Mouse (Mus musculus): ENCODE results near the gene Ranbp10.

Ranbp10 gene

DNA sequence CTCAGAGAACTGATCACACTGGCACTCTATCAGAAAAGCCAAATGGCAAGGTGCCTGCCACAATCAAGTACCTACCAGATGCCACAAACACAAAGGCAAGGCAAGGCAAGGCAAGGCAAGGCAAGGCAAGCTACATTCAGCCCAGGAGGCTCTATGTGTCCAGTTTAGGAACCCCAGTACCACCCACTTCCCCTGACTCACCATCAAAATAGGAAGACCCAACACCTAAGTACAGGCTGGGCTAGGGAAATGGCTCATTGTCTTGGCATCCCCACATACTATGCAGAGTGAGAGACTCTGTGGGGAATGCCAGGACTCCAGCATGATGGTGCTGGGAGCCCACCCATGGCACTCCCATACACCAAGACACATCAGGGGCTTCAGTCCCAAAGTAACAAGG is 37.5 kb downstream of the Ranbp10 start:
- in situ Hi-C loops (cut with MseI, MboI) = no loop called here

DNA sequence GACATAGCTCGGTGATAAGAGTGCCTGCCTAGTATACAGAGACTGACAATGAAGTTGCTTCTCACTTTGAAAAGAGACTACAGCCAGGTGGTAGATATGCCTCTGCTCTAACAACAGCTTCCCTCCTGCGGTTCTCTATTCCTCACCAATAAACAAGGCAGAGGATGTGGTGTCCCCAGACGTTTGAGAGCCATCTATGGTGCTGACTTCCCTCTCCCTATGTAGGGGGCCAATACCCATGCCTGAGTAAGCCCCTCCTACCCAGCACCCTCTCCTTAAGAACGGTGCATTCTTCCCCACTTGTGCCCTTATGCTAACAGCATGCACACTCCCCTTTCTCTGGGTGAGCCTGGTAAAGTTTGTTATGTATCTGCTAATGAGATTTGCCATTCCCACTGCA is 38.2 kb downstream of the Ranbp10 start:
- in situ Hi-C loops (cut with MseI, MboI) = no loop called here

DNA sequence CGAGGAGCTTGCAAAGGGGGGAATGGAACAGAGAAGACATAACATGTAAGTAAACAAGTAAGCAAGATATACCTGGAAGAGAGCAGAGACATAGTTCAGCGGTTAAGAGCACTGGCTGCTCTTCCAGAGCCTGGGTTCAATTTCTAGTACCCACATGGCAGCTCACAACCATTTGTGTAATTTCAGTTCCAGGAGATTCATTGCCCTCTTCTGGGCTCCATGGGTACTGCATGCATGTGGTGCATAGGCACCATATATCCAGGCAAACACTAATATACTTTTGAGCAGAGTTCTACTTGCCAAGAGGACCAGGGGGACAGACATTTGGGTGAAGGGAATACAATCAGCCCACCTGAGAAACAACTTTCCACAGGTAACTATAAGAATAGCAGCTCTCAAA is 38.9 kb downstream of the Ranbp10 start:
- in situ Hi-C loops (cut with MseI, MboI) = no loop called here

DNA sequence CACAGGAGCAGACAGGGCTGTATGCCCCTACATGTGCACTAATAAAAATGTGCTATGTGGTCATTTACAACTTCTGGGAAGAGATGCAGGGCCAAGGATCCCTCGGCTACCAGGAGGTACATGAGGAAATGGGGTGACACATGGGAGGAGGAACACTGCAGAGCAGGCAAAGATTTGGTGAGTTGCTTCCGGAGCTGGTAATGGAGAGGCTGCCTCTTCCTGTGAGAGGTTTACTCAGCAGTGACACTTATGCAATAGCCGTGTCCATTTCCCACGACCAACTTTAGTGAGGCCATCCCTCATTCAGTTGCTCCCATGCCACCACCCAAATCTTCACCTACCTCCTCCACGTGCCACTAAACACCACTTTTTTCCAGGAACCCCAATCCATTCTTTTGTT is 46.9 kb downstream of the Ranbp10 start:
- in situ Hi-C loops (cut with MseI, MboI) = no loop called here

DNA sequence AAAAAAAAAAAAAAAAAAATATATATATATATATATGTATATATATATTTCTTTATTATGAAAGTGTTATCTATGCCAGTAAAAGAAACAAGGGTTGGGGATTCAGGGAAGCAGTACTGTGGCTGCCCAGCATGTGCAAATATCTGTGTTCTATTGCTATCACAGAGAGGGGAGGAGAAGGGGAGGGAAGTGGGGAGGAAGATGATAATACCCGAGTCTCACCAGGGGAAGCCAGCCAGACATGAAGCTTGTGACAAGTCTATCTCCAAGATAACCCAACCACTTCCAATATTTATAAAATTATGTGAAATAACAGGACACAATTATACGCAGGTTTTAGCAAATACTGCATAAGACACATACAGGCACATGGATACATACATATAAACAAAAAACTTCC is 49.3 kb downstream of the Ranbp10 start:
- in situ Hi-C loops (cut with MseI, MboI) = no loop called here

DNA sequence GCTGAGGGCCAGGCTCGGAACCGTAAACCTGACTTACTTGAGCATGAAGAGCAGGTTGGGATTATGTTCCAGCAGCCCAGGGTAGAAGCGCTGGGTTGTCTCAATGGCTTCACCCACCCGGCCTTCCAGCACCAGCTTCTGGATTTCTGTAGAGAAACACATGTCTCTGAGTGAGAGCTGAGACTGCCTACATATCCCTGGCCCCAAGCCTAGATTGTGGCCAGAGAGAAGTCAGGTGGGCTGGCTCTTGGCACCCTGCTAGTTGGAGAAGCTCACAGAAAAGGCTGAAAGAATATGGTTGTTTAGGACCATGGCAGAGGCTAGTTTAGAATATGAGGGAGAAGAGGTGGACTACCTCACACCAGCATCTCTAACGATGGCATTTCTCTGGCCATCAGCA is 52.7 kb downstream of the Ranbp10 start:
- in situ Hi-C loops (cut with MseI, MboI) = no loop called here

DNA sequence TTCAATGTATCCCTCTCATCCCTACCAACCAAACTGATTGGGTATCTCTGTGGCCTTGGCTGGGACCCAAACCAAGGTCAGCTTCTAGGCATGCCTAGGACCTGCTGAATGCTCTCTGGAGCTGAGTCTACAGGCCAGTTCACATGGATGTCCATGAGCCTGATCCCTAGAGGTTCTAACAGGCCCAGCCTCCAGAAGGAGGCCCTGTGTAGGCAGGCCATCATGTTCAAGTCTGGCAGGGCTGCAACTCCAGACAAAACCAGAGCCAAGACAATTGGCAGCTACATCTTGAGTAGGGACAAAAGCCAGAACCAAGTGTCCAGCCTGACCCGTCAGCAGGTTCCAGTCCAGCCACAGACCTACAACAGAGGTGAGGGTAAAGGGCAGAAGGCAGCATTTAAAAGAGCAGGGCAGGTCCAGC is 53.7 kb downstream of the Ranbp10 start:
- in situ Hi-C loops (cut with MseI, MboI) = no loop called here

DNA sequence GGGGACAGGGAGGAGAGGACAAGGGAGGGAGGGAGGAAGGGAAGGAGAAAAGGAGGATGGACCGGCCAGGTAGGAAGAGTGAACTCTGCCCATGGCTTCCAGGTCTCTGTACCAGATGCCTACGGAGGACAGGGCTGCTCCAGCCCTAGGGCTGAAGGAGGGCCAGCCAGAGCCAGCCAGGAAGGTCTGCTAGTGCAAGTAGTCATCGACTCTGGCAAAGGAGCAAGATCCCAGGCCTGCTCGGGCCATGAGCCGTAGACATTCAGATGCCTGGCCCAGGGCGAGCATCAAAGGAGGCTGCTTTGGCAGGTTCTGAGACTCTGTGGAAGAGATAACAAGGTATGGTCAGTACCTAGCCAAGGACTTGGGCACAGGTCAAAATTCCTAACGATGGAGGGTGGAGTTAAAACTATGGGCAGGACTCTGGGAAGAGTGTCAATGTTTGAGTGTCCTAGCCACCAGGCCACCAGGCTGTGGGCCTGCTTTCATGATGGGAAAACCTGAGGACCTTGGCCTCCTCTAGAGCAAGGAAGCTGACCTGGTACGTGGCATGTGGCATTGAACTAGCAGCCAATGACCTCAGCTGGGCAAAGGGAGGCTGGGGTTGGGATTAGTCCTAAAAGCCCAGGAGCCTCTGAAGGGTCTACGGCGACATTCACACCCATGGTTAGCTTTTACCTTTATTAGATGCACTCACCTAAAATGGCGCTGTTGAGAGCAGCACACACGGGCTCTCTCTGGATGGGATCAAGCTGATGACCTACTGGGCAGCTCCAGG is 55.6 kb downstream of the Ranbp10 start:
- in situ Hi-C loops (cut with MseI, MboI) = no loop called here

DNA sequence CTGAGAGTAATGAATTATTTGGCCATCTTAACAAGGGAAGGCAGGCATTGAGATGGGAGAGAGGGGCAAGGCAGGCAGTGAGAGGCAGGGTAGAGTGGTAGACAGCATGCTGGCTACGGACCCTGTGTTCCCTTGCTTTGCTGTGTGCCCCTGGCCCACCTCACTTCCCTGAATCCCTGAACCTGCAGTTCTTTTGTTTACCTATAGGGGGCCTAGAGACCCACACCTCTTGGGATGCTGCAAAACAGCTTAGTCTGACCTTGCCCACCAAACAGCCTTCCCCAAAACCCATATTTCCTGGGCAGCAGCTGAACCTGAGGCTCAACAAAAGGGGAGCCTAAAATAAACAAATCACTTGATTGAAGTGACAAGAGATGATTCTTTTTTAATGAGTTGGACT is 56.5 kb downstream of the Ranbp10 start:
- in situ Hi-C loops (cut with MseI, MboI) = no loop called here

DNA sequence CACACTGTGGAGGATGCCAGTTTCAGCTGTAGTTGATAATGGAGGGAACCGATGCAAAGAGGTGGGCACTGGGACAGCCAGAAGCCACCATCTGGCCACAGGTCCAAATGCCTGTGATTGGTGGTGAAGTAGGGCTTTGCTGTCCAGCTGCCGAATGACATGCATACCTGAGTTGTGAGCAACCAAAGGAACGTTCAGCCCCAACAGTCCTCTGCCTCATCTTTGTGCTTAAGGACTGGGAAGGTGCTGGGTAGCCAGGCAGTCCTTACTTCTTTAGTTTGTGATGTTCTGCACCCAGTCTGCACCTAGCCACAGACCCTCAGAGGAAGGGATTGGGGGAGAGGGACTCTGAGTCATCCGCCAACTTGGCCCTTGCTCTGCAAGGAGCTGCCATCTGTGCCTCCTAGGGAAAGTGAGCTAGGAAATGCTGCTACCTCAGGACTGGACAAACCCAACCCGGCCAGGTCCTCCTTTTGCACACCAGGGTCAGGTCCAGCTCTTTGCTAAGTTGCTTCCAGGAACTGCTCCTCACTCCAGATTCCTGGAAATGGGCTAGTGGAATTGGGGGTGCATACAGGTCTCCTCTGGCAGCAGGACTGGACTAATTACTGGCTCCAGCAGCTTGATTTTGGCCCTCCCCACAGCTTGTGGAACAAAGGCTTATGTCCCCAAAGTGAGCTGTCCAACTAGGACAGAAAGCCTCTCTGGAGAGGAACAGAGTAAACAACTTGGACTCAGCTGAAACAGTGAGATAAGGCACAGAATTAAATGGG is 58.5 kb downstream of the Ranbp10 start:
- in situ Hi-C loops (cut with MseI, MboI) = no loop called here

DNA sequence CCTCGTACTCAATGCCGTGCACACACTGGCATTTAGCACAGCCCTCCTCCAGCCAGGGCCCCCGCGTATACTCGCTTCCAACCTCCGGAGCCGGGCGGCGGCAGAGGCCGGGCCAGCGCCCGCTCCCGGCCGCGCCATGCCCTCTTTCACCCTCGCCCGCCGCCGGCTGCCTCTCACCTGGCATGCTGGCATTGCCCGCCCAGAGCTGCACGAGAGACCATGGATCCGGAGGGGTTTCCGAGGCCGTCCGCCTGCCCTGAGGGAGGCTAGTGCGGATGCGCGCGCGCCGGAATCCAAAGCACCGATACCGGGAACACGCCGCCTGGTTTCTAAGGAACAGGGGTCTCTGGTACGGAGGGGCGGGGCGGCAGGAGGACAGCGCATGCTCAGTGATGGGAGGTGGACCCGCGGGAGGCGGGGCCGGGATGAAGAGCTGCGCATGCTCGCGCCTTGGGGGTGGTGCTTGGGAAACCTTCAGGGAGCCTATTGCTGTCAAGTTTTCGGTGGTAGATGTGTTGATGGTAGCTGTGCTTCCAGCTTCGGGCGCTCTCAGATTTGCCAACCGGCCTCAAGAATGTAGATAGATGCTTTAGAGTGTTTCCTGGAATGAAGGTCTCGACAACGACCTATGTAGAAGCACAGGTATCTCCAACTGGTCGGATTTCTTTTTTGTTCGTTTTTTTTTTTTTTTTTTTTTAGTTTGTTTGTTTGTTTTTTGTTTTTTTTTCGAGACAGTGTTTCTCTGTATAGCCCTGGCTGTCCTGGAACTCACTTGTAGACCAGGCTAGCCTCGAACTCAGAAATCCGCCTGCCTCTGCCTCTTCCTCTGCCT is 68.7 kb downstream of the Ranbp10 start, which contains the start of gene Gfod2:
Gfod2 (minus strand) TSS at position 388 of the 832 bp plus-strand sequence.
- in situ Hi-C loops (cut with MseI, MboI) = no loop called here

DNA sequence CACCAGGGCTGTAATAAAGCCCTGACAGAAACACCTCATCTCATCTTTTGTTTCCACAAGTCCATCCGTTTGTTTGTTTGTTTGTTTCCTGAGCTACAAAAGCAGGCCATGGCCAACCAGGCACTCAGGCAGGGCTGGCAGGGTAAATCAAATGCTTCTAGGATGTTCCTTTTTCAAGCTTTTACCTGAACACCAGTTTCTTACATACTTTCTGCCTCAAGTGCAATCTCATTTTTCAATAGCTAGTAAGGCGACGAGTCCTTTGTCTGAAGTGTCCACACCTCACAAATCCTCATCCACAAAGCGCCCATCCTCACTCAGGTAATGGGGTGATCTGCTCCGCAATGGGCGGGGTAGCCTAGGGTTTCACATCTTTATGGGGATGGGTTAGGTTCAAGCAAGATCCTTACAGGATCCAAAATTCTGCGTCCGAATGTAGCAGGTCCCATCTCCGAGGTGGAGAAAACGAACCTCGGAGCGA is 69.3 kb downstream of the Ranbp10 start:
- in situ Hi-C loops (cut with MseI, MboI) = no loop called here

DNA sequence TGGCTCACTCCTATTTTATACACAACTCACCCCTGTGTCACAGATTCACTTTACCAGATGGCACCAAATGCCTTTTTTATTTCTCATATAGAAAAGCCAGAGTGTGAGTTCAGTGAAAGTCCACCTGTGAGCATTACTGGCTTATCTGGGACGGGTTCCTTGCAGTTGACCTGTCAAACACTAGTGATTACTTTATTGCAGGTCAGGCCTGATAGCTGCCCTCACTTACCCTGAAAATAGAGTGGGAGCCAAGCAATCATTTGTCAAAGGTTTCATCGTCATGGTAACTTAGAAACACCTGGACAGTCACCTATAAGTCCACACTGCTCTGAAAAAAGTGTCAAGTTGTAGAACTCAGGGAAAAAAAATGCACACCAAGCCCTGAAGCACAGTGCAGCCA is 72.5 kb downstream of the Ranbp10 start:
- in situ Hi-C loops (cut with MseI, MboI) = loop anchor here in 1 of 2 experiments (5.0 kb wide), 1 partner anchor 37 kb away; no protein-coding TSS in a partner anchor

DNA sequence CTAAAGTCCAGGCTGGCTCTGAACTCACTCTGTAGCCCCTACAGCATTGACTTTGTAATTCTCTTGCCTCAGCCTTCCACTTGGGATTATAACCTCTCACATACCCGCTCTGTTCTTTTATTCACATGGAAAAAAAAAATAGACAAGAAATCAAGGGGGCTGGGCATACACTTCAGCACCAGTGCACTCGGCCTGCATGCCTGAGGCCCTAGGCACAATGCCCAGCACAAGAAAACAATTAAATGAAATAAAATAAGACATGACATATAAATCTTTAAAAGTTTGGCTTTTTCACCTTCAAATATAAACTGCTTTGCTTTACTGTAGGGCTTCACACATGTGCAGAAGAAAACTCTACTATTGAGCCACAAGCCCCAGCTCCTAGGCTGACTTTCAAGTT is 73.2 kb downstream of the Ranbp10 start:
- in situ Hi-C loops (cut with MseI, MboI) = loop anchor here in 1 of 2 experiments (5.0 kb wide), 1 partner anchor 37 kb away; no protein-coding TSS in a partner anchor

DNA sequence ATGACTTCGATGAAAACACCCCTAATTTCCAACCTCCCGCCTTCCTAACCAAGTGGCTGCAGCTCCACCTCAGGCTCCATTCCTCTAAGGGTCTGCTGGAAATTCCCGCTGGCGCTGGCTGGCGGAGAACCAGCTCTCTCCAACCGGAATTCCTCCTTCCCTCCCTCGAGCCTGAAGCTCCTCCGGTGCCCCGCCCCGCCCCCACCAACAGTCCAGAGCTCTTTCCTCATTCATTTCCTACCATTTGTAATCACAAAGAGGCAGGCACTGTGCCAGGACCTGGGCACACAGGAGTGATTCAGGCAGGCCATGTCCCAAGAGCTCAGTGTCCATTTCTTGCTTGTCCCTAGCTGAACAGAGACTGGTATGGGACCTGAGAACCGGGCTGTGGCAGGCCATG is 76.5 kb downstream of the Ranbp10 start:
- in situ Hi-C loops (cut with MseI, MboI) = loop anchor here in 1 of 2 experiments (5.0 kb wide), 1 partner anchor 33 kb away; no protein-coding TSS in a partner anchor

DNA sequence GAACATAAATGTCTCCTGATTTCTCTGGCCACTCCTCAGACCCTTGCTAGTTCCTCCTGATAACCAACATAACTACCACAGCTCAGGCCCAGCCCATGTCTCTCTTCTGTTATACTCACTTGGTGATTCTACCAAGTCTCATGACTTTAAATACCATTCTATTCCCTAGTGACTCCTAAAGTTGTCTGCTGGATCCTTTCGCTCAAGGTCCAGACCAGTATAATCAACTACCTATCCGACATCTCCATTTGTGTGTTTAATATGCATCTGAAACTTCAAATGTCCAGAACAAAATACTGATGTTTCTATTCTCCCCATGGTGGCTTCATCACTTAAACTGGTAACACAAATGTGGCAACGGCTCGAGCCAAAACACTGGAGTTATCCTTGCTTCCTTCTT is 83.8 kb downstream of the Ranbp10 start:
- in situ Hi-C loops (cut with MseI, MboI) = no loop called here

DNA sequence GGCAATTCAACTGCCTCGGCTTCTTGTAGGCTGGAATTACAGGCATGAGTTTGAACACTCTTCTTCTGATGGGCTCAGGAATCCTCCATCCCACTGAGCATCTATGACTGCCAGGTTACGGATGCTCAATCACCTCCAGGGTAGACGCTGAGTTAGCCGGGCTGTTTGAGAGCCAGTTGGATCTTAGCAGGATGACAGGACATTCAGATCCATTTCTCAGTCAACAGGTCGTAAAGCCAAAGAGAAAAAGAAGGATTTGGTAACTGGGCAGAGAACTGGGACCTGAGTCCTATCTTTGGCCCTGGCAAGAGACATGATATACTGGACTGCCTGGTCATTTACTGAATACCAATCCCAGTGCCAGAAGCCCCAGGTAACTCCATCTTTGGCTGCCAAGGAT is 87.9 kb downstream of the Ranbp10 start:
- in situ Hi-C loops (cut with MseI, MboI) = no loop called here

DNA sequence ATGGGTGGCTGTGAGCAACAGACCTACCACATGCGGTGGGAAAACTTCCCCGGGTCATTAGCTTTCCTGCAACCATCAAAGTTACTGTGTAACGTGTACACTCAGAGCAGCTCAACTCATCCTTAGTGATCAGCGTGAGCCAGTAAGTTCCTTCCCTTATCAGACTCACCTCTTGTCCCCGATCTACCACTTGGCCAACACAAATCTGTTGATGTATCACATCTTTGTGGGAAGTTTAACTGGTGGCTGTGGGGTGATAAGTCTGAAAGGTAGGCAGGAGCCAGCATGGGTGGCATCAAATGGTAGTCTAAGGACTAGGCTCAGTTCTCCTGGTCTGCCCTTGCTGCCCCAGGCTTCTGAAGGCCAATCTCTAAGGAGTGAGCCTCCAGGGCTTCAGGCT is 95.0 kb downstream of the Ranbp10 start:
- in situ Hi-C loops (cut with MseI, MboI) = no loop called here

DNA sequence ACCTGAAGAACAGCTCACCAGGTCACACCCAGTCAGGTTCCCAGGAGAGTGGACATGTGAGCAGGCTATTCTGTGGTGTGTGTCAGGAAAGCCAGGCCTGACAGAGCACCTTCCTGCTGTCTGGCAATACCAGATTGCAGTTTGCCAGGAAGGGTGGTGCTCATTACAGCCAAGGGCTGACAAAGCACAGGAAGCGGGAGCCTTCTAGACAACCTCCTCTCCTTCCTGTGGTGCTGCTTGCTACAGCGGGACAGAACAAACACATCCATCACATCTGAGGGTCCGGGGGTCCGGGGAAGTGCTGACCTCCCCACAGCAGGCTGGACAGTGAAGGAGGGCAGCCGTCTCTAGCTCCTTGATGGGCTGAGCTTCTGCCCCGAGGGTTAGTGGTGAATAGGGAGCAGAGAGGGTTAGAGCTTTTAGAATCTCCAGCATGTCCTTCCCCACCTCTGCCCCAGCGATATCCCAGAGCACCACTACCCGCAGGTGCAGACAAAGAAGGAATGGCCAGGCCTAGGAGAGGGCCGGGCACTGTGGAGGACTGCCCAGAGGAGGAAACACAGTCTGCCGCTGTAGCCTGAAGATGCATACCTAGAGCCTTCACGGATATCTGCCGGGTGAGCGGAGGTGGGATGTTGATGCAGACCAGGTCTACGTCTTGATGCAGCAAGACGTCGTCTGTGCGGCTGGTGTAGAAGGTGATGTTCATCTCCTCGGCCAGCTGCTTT is 99.6 kb downstream of the Ranbp10 start:
- in situ Hi-C loops (cut with MseI, MboI) = no loop called here

DNA sequence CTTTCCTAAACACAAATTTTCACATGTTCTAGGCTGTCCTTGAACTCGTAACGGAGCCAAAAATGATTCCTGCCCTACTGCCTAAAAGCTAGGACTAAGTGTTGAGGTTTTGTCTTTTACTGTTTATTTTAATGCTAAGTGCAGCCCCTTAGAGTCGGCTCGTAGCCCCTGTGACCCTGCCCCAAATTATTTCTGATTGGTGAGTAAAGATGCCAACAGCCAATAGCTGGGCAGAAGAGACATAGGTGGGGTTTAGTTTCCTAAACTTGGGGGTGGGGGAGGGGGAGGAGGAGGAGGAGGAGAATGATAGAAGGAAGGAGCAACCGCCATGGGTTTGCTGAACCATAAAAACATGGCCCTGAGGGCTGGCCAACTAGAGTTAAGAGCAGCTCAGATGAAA is 101.4 kb downstream of the Ranbp10 start:
- in situ Hi-C loops (cut with MseI, MboI) = no loop called here

DNA sequence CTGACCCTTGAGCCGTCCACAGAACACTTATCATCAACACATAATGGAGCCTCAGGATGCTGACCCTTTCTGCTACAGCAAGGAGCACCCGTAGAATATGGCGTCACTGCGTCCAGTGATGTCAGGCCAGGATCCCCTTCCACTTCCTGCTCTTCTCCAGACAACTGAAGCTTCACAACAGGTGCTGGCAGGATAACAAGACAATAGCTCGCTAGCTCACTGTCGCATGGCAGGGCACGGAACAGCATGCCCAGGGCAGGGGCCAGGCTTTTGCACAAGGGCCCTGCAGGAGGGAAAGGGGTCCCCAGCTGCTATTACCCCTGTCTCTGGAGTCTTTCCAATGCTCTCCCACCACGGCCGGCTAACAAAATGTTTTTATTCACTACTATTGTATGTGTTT is 104.3 kb downstream of the Ranbp10 start:
- in situ Hi-C loops (cut with MseI, MboI) = no loop called here

Data from mouse trophoblast stem cell (cell line).